ENCODE assay signal across 18 mouse cellular contexts in genomic region chr8:88185716-88186115, GRCm38 (mm10). TPM values are rescaled to one million over a fixed set of nuclear protein-coding genes. Genes with fewer than 3 reads are reported as not detected.
DNase-seq lines count a peak whose midpoint lies in the region; ATAC-seq lines count a peak whose summit lies in the region.
"Had no signal": no experiment of that assay in that cellular context is flagged by ENCODE, and none has a peak within 500 bp of the region (broad histone marks: within the 10 kb centered on the region; RNA-seq: fewer than 3 reads in every experiment).

No protein-coding gene starts in this region.

- no peaks in the 10 kb centered on the region for H3K4me1 ChIP-seq in heart, embryonic 11.5 days (ENCODE audit: control insufficient read depth, insufficient read depth, low read length)
- no peaks in the 10 kb centered on the region for H3K4me1 ChIP-seq in heart, embryonic 10.5 days

- ATAC-seq in heart, embryonic 11.5 days (replicated peaks; ENCODE audit: insufficient number of reproducible peaks, low FRiP score, low TSS enrichment), result no peak
- ATAC-seq: activated CD4-positive, CD25-positive, alpha-beta regulatory T cell, adult 4 months; CD4-positive, CD25-positive, alpha-beta regulatory T cell, adult 4 months; Patski had no signal

- H3K36me3 ChIP-seq in heart, embryonic 11.5 days (ENCODE audit: control insufficient read depth, insufficient read depth, low read length), result no peaks in the 10 kb centered on the region
- no peaks in the 10 kb centered on the region for H3K36me3 ChIP-seq in heart, embryonic 10.5 days
- H3K36me3 ChIP-seq: G1E had no signal

- no peak overlapping the region for H3K9ac ChIP-seq in heart, embryonic 11.5 days (ENCODE audit: low read depth, low read length)

- 80% methylated on average over 6 of the region's 6 CpGs for WGBS in heart, embryonic 11.5 days (ENCODE audit: insufficient replicate concordance)
- 83% methylated on average over 6 of the region's 6 CpGs for WGBS in heart, embryonic 10.5 days

- H3K4me3 ChIP-seq in heart, embryonic 11.5 days (ENCODE audit: low read depth, low read length), result no peak overlapping the region
- no peak overlapping the region for H3K4me3 ChIP-seq in heart, embryonic 10.5 days

- no peak overlapping the region for H3K4me2 ChIP-seq in heart, embryonic 11.5 days

- no peak overlapping the region for H3K27ac ChIP-seq in heart, embryonic 11.5 days (ENCODE audit: low read depth, low read length)
- no peak overlapping the region for H3K27ac ChIP-seq in heart, embryonic 10.5 days

- no peaks in the 10 kb centered on the region for H3K27me3 ChIP-seq in heart, embryonic 11.5 days (ENCODE audit: control insufficient read depth, insufficient read depth, low read length)
- H3K27me3 ChIP-seq in heart, embryonic 10.5 days (ENCODE audit: insufficient read depth, poor library complexity, severe bottlenecking), result no peaks in the 10 kb centered on the region
- H3K27me3 ChIP-seq: Patski had no signal

- peak; percentile 57 for DNase-seq in heart, adult 11 months
- DNase-seq in heart, embryonic 10.5 days (ENCODE audit: low spot score), result peak; percentile 51
- DNase-seq in heart, postnatal 4 days, result no peak
- DNase-seq: adrenal gland, adult 2 months; adrenal gland, adult 8-10 months; adrenal gland, postnatal 10 days; adrenal gland, postnatal 14 days; adrenal gland, postnatal 25 days; adrenal gland, postnatal 36 days; B cell, adult 2 months; cerebellum, adult 11 months; cerebellum, adult 11-12 months; cerebellum, adult 18-20 months had no signal

- no peaks in the 10 kb centered on the region for H3K9me3 ChIP-seq in heart, embryonic 11.5 days (replicated peaks; ENCODE audit: control insufficient read depth, low read length)
- H3K9me3 ChIP-seq in heart, embryonic 10.5 days, result no peaks in the 10 kb centered on the region
- H3K9me3 ChIP-seq: G1E had no signal

RNA-seq across cellular contexts. Expression of gene Tent4b, which starts 13.3 kb away (rescaled TPM):
- 8.5 and 9.7 TPM in 2 replicates for polyA plus RNA-seq in heart, embryonic 11.5 days (2014; fragmentation: Nextera tagmentation; extraction: Ambion mirVana)
- 7.0 and 11.3 TPM in 2 replicates for polyA plus RNA-seq in heart, embryonic 10.5 days (2016; fragmentation: Nextera tagmentation; extraction: Ambion mirVana)
- total RNA-seq in heart, postnatal 4 days (2021), result 10 to 100 TPM; 19.5 to 21.0 TPM

RNA-seq across cellular contexts. Expression of gene Heatr3, which starts 48.1 kb away (rescaled TPM):
- 34.1 and 35.8 TPM in 2 replicates for polyA plus RNA-seq in heart, embryonic 11.5 days (2014; fragmentation: Nextera tagmentation; extraction: Ambion mirVana)
- polyA plus RNA-seq in heart, embryonic 10.5 days (2016; fragmentation: Nextera tagmentation; extraction: Ambion mirVana), result 40.0 and 46.3 TPM in 2 replicates
- 10 to 100 TPM; 24.0 to 24.6 TPM for total RNA-seq in heart, postnatal 4 days (2021)
